Mouse (Mus musculus): ENCODE results near the gene Pold1.

Pold1 gene

GRCm38 (mm10) chr7:44548497-44549087 lies at the start of gene Pold1:
Pold1 (minus strand) TSS chr7:44548849.
- in situ Hi-C loops (cut with MboI, MseI): no loop called here

- in situ Hi-C loops (cut with MboI, MseI): no loop called here
These were observed 49.7 kb upstream of the Pold1 start for GRCm38 (mm10) chr7:44598336-44598735.

- in situ Hi-C loops (cut with MboI, MseI): no loop called here
These were observed 49.0 kb upstream of the Pold1 start for GRCm38 (mm10) chr7:44597666-44598065.

GRCm38 (mm10) chr7:44596996-44597538 lies 48.4 kb upstream of the Pold1 start:
- in situ Hi-C loops (cut with MboI, MseI): no loop called here

- in situ Hi-C loops (cut with MboI, MseI): no loop called here
These were observed 47.4 kb upstream of the Pold1 start for GRCm38 (mm10) chr7:44596051-44596450.

GRCm38 (mm10) chr7:44595131-44595561 lies 46.5 kb upstream of the Pold1 start:
- in situ Hi-C loops (cut with MboI, MseI): no loop called here

GRCm38 (mm10) chr7:44594291-44594690 lies 45.6 kb upstream of the Pold1 start:
- in situ Hi-C loops (cut with MboI, MseI): no loop called here

GRCm38 (mm10) chr7:44593775-44594174 lies 45.1 kb upstream of the Pold1 start:
- in situ Hi-C loops (cut with MboI, MseI): no loop called here

GRCm38 (mm10) chr7:44593051-44593450 lies 44.4 kb upstream of the Pold1 start:
- in situ Hi-C loops (cut with MboI, MseI): no loop called here

GRCm38 (mm10) chr7:44591348-44592116 lies 42.9 kb upstream of the Pold1 start:
- in situ Hi-C loops (cut with MboI, MseI): no loop called here

GRCm38 (mm10) chr7:44590402-44591347 lies 42.0 kb upstream of the Pold1 start, which contains the start of gene Kcnc3:
Kcnc3 (plus strand) TSS chr7:44590664.
- in situ Hi-C loops (cut with MboI, MseI): no loop called here

GRCm38 (mm10) chr7:44589946-44590345 lies 41.3 kb upstream of the Pold1 start:
- in situ Hi-C loops (cut with MboI, MseI): no loop called here

GRCm38 (mm10) chr7:44589149-44589548 lies 40.5 kb upstream of the Pold1 start:
- in situ Hi-C loops (cut with MboI, MseI): no loop called here

- in situ Hi-C loops (cut with MboI, MseI): no loop called here
These were observed 39.7 kb upstream of the Pold1 start for GRCm38 (mm10) chr7:44588338-44588737.

- in situ Hi-C loops (cut with MboI, MseI): no loop called here
These were observed 39.0 kb upstream of the Pold1 start for GRCm38 (mm10) chr7:44587676-44588075.

GRCm38 (mm10) chr7:44586930-44587329 lies 38.3 kb upstream of the Pold1 start:
- in situ Hi-C loops (cut with MboI, MseI): no loop called here

- in situ Hi-C loops (cut with MboI, MseI): no loop called here
These were observed 37.9 kb upstream of the Pold1 start for GRCm38 (mm10) chr7:44586518-44586917.

- in situ Hi-C loops (cut with MboI, MseI): no loop called here
These were observed 37.0 kb upstream of the Pold1 start for GRCm38 (mm10) chr7:44585606-44586005.

GRCm38 (mm10) chr7:44584921-44585320 lies 36.3 kb upstream of the Pold1 start:
- in situ Hi-C loops (cut with MboI, MseI): no loop called here

- in situ Hi-C loops (cut with MboI, MseI): no loop called here
These were observed 35.7 kb upstream of the Pold1 start for GRCm38 (mm10) chr7:44584265-44584804.

GRCm38 (mm10) chr7:44583146-44583545 lies 34.5 kb upstream of the Pold1 start:
- in situ Hi-C loops (cut with MboI, MseI): no loop called here
